Mouse (Mus musculus) macrophage (primary cell): ENCODE data around the gene Skp2. TPM values are rescaled to one million over a fixed set of nuclear protein-coding genes. Genes with fewer than 3 reads are reported as not detected.
"Not testable (repeated sequence)": the region's sequence is repeated elsewhere in the genome, so short reads cannot be mapped to it uniquely, and the experiment has no call there.

Experiments
- H3K27ac ChIP-seq: fragments of 350-480 bp; formaldehyde crosslinking; 2 replicates; pipeline ENCODE4 v1.9.0; 2021
- H3K36me3 ChIP-seq: fragments of 350-480 bp; formaldehyde crosslinking; 2 replicates; pipeline ENCODE4 v1.9.0; 2021; ENCODE audit errors: inconsistent target
- H3K4me3 ChIP-seq: fragments of 350-480 bp; formaldehyde crosslinking; 2 replicates; pipeline ENCODE4 v1.9.0; 2021; ENCODE audit errors: inconsistent target
- H3K79me2 ChIP-seq: fragments of 350-480 bp; formaldehyde crosslinking; 2 replicates; pipeline ENCODE4 v1.9.0; 2021; ENCODE audit errors: inconsistent target
- WGBS: methylation state at CpG from one replicate; pipeline ENCODE4 v1.1.7; 2026; ENCODE audit warnings: inconsistent platforms; ENCODE audit not compliant: missing documents; 5-methylcytosine and 5-hydroxymethylcytosine counted together
- polyA plus RNA-seq: library from polyadenylated mRNA; stranded (reverse); fragments of 250-400 nt; gene quantifications from 3 replicates; pipeline ENCODE4 v1.2.4, GENCODE M21; 2018; ENCODE audit warnings: inconsistent platforms
- total RNA-seq, 78 experiments: library from RNA; depleted of rRNA; stranded (reverse); fragments of 250-400 nt; gene quantifications; 1 replicate in 9 of 78; 2 replicates in 24 of 78; 3 replicates in 43 of 78; 4 replicates in 2 of 78; pipeline ENCODE4 v1.2.4; 2018; ENCODE audit warnings: inconsistent platforms in 56 of 78

The Skp2 gene
- 10 to 100 TPM in 17 of 26 experiments, 1 to 10 TPM in 9; 3.1 to 79.0 (median 15.4) TPM for total RNA-seq (2018; cell fraction: chromatin; rRNA removed)
- 10 to 100 TPM in 9 of 26 experiments, 1 to 10 TPM in 16, under 1 TPM in 1; 0.53 to 15.6 (median 8.8) TPM for total RNA-seq (2018; cell fraction: cytosol; rRNA removed)
- 10 to 100 TPM in 16 of 26 experiments, 1 to 10 TPM in 10; 2.5 to 68.6 (median 14.6) TPM for total RNA-seq (2018; cell fraction: nucleus; rRNA removed)
- 11.8 to 12.1 TPM (median 11.9 TPM) in 3 replicates for polyA plus RNA-seq

GRCm38 (mm10) chr15:9155325-9155724 is at the start of gene Skp2:
Gene Skp2 (minus strand): TSS chr15:9155425.
- H3K4me3 ChIP-seq, result no peak within 1 kb of the TSS
- H3K79me2 ChIP-seq, result no peaks in the 10 kb centered on the region
- H3K36me3 ChIP-seq, result peaks cover 84% of the 10 kb centered on the region
- H3K27ac ChIP-seq, result no peak within 1 kb of the TSS

DNA sequence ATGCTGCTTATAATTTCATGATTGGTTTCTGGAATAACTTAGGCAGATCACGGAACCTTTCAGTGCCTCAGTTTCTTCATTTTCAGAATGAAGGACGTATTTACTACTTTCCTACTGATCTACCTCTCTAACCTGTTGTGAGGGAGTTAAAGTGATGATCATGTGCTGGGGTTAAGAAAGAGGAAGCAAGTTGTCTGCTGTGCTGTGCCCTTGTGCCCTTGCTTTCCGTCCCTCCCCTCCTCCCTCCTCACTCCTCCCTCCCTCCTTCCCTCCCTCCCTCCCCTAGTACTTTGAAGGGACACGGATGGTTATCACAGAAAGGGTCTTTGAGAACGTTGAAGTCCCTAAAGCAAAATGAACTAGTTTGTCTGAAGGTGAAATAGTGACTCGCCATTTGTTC is 43.2 kb upstream of the Skp2 start:
- 59% methylated on average over 4 of the region's 6 CpGs for WGBS
- H3K4me3 ChIP-seq, result no peak overlapping the region
- H3K79me2 ChIP-seq, result no peaks in the 10 kb centered on the region
- peaks cover 33% of the 10 kb centered on the region for H3K36me3 ChIP-seq
- no peak overlapping the region for H3K27ac ChIP-seq

DNA sequence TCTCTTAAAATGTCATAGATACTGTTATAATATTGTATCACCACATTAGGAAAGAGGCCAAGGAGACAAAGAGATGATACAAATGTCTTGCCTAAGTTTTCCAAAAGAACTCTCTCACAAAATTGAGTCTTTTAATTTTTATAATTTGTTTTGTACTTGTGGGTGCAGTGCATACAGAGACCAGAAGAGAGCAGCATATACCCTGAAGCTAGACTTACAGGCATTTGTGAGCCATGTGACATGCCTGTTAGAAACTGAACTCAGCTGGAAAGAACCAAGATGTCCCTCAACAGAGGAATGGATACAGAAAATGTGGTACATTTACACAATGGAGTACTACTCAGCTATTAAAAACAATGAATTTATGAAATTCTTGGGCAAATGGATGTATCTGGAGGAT is 37.5 kb upstream of the Skp2 start:
- H3K27ac ChIP-seq, H3K79me2 ChIP-seq, H3K4me3 ChIP-seq: not testable (repeated sequence)
- peaks cover 58% of the 10 kb centered on the region for H3K36me3 ChIP-seq

- Histone ChIP-seq H3K36me3 (peaks cover 65% of the 10 kb centered on the region), H3K27ac (no peak overlapping the region), H3K79me2 (no peaks in the 10 kb centered on the region), H3K4me3 (no peak overlapping the region)
- WGBS, result 90% methylated on average over 2 of the region's 2 CpGs
Measured at GRCm38 (mm10) chr15:9189796-9190195, 34.6 kb upstream of the Skp2 start.

DNA sequence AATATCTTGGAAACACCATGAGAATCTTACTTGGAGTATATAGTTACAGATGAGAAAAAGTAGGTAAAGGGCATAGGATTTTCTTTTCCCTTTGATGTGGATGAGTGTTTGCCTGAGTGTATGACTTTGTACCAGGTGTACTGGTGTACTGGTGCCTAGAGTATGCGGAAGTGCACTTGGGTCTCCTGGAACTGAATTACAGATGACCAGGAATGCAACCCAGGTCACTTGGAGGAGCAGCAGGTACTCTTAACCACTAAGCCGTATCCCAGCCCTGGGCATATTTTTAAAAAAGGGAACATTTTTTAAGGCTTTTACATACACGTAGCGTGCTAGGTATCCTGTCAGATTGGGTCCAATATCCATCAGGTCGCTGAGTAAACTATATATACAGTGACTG is 28.8 kb upstream of the Skp2 start:
- H3K79me2 ChIP-seq, result no peaks in the 10 kb centered on the region
- 98% methylated on average over 5 of the region's 5 CpGs for WGBS
- no peak overlapping the region for H3K4me3 ChIP-seq
- H3K36me3 ChIP-seq, result peaks cover 75% of the 10 kb centered on the region
- no peak overlapping the region for H3K27ac ChIP-seq

DNA sequence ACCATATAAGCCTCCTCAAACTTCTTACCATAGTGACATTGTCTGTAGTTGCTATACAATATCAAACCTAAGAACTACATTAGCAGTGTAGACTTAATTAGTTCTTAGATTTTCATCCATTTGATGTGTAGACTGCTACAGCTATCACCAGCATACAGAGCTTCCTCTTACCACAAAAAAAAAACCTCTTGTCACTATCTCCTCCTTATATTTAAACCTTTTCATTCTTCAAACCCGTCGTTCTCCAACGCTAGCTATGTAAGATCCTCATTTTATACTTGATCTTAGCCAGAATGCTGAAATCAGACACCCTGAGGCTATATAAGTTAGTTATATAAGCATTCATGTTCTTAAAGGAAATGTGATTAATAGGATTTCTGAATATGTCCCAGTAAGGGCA is 21.8 kb upstream of the Skp2 start:
- Histone ChIP-seq H3K36me3 (peaks cover 72% of the 10 kb centered on the region), H3K4me3 (no peak overlapping the region), H3K79me2 (no peaks in the 10 kb centered on the region), H3K27ac (no peak overlapping the region)
- WGBS, result 93% methylated on average over 3 of the region's 3 CpGs

DNA sequence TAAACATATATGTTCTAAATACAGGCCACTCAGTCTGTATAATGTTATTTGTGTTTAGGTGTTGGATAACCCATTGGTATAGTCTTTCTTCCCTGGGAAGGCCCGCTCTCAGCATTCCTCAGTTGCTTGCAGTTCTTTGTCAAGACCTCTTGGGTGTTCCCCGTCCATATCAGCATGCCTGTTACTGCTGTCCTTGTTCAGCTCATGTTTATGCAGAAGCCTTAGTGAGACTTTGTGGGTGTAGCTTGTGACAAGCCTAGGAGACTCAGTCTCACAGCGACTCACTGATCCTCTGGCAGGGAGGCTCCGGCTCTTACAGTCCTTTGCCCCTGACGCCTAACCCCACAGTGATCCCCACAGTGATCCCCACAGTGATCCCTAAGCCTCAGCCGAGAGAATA is 8.9 kb upstream of the Skp2 start:
- H3K79me2 ChIP-seq, result no peaks in the 10 kb centered on the region
- no peak overlapping the region for H3K27ac ChIP-seq
- H3K36me3 ChIP-seq, result peaks cover 68% of the 10 kb centered on the region; the same call in 1 of the 2 replicates
- WGBS, result 98% methylated on average over 6 of the region's 6 CpGs
- no peak overlapping the region for H3K4me3 ChIP-seq

- no peak overlapping the region for H3K4me3 ChIP-seq
- no peak overlapping the region for H3K27ac ChIP-seq
- peaks cover 65% of the 10 kb centered on the region for H3K36me3 ChIP-seq
- 84% methylated on average over 4 of the region's 4 CpGs for WGBS
- H3K79me2 ChIP-seq, result no peaks in the 10 kb centered on the region
Measured at GRCm38 (mm10) chr15:9162557-9163070, 7.4 kb upstream of the Skp2 start.

DNA sequence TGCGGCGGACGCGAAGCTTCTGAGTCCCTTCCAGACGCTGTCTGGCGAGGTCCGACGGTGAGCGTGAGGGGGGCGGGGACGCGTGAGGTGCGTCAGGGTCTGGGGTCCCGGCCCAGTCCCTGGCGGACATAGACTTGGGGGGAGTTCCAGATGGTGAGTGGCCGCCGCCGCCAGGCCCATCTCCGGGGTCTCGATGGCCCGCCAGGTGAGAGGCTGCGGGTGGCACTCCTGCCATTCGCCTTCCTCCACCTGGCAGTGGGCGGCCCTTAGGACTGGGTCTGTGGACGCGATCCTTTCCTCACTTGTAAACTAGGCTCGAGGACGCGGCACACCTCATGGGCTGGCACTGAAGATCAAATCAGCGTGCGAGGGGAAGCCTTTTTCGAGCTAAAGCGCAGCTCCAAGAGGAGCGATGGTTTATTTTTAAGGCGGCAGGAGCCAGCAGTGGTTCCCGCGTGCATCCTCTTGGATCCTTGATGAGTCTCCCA is 14.5 kb downstream of the Skp2 start:
- Histone ChIP-seq H3K36me3 (peaks cover 9% of the 10 kb centered on the region; the same call in 1 of the 2 replicates), H3K27ac (peak overlapping the region; percentile 62), H3K79me2 (peaks cover 99% of the 10 kb centered on the region), H3K4me3 (peak overlapping the region; percentile 75)
- WGBS, result under 1% methylated on average over 37 of the region's 37 CpGs

- Histone ChIP-seq H3K36me3 (0 out of 2 replicates have a peak, but pooled peaks cover 5% of the 10 kb centered on the region), H3K4me3 (peak within 1 kb of the TSS; percentile 75), H3K27ac (peak within 1 kb of the TSS; percentile 62), H3K79me2 (peaks cover 99% of the 10 kb centered on the region)
- 1% methylated on average over 34 of the region's 34 CpGs for WGBS
Measured at GRCm38 (mm10) chr15:9140252-9140680, 15.0 kb downstream of the Skp2 start, which contains the start of gene Lmbrd2. Gene Lmbrd2 (plus strand): TSS chr15:9140550.

- Histone ChIP-seq H3K27ac (peak overlapping the region; percentile 62), H3K36me3 (0 out of 2 replicates have a peak, but pooled peaks cover 5% of the 10 kb centered on the region), H3K79me2 (peaks cover 99% of the 10 kb centered on the region), H3K4me3 (peak overlapping the region; percentile 75)
- WGBS, result 44% methylated on average over 10 of the region's 10 CpGs
Measured at GRCm38 (mm10) chr15:9139447-9139846, 15.8 kb downstream of the Skp2 start.

GRCm38 (mm10) chr15:9134891-9135507 is 20.2 kb downstream of the Skp2 start:
- H3K4me3 ChIP-seq, result no peak overlapping the region
- 90% methylated on average over 6 of the region's 6 CpGs for whole genome bisulfite sequencing
- H3K36me3 ChIP-seq, result peaks cover 11% of the 10 kb centered on the region; the same call in 1 of the 2 replicates
- H3K79me2 ChIP-seq, result peaks cover 85% of the 10 kb centered on the region
- H3K27ac ChIP-seq, result no peak overlapping the region

DNA sequence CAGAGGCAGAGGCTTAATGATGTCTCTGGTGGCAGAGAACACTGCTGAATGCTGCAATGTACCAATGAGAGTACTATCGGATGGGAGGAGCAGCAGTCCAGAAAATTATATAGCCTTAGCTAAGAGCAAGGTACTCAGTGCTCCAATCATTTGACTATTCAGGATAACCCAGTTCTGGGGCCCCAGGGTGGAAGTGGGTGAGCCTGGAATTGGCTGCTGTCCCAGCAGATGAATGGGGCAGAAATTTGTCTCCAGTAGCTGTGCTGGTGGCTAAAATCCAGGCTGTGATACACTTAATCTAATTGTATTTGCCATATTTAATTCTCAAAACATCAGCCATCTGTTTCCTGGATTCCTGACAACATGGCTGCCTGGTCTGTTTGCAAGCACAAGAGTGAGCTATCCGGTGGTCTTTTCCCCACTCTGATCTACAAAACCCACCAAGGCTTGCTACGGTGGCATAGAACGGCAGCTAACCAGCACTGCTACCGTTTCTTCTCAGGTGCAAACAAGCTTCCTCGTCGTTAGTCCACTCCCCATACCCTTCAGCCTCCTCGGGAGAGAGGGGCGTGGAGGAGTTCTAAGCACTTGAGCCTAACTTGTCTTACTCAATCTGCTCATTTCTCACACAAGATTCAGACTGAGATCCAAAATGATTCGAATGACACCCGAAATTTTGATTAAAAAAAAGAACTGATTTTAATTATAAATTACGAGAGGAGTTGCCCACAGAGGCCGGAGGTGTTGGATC is 22.4 kb downstream of the Skp2 start:
- peak overlapping the region; percentile 99 for H3K27ac ChIP-seq
- 95% methylated on average over 13 of the region's 13 CpGs for WGBS
- peaks cover 17% of the 10 kb centered on the region; the same call in 1 of the 2 replicates for H3K36me3 ChIP-seq
- H3K4me3 ChIP-seq, result no peak overlapping the region
- peaks cover 85% of the 10 kb centered on the region for H3K79me2 ChIP-seq

- H3K27ac ChIP-seq, result peak overlapping the region; percentile 99
- H3K4me3 ChIP-seq, result no peak overlapping the region
- peaks cover 17% of the 10 kb centered on the region; the same call in 1 of the 2 replicates for H3K36me3 ChIP-seq
- H3K79me2 ChIP-seq, result peaks cover 85% of the 10 kb centered on the region
- 15% methylated on average over 4 of the region's 4 CpGs for WGBS
Measured at GRCm38 (mm10) chr15:9131499-9131888, 23.7 kb downstream of the Skp2 start.
